Mouse (Mus musculus) mouse trophoblast stem cell (cell line): ENCODE measurements around the gene Tns3.

Experiments used
- in situ Hi-C, 2 experiments: fragments of 300-500 bp; cut with MseI, MboI; formaldehyde crosslinking; loops; 2 replicates in 1 of 2; 3 replicates in 1 of 2; pipeline ENCODE4 v1.15.1; 2025

The Tns3 gene

GRCm38 (mm10) chr11:8664393-8664743 is at the start of gene Tns3:
Gene Tns3 (minus strand): TSS chr11:8664535.
- in situ Hi-C loops: no loop called here

GRCm38 (mm10) chr11:8706246-8707041 is 42.1 kb upstream of the Tns3 start:
- in situ Hi-C loops: no loop called here

- in situ Hi-C loops: no loop called here
These were observed 40.8 kb upstream of the Tns3 start for GRCm38 (mm10) chr11:8705156-8705555.

GRCm38 (mm10) chr11:8703876-8704275 is 39.5 kb upstream of the Tns3 start:
- in situ Hi-C loops: no loop called here

GRCm38 (mm10) chr11:8702532-8702886 is 38.2 kb upstream of the Tns3 start:
- in situ Hi-C loops: no loop called here

- in situ Hi-C loops: no loop called here
These were observed 37.7 kb upstream of the Tns3 start for GRCm38 (mm10) chr11:8701845-8702531.

- in situ Hi-C loops: no loop called here
These were observed 37.1 kb upstream of the Tns3 start for GRCm38 (mm10) chr11:8701400-8701799.

- in situ Hi-C loops: no loop called here
These were observed 36.4 kb upstream of the Tns3 start for GRCm38 (mm10) chr11:8700641-8701221.

GRCm38 (mm10) chr11:8699777-8700176 is 35.4 kb upstream of the Tns3 start:
- in situ Hi-C loops: no loop called here

GRCm38 (mm10) chr11:8697670-8698069 is 33.3 kb upstream of the Tns3 start:
- in situ Hi-C loops: no loop called here

- in situ Hi-C loops: no loop called here
These were observed 29.8 kb upstream of the Tns3 start for GRCm38 (mm10) chr11:8694096-8694495.

GRCm38 (mm10) chr11:8692536-8693471 is 28.5 kb upstream of the Tns3 start:
- in situ Hi-C loops: no loop called here

- in situ Hi-C loops: no loop called here
These were observed 27.8 kb upstream of the Tns3 start for GRCm38 (mm10) chr11:8692162-8692535.

- in situ Hi-C loops: no loop called here
These were observed 27.3 kb upstream of the Tns3 start for GRCm38 (mm10) chr11:8691605-8692004.

GRCm38 (mm10) chr11:8690633-8691032 is 26.3 kb upstream of the Tns3 start:
- in situ Hi-C loops: no loop called here

GRCm38 (mm10) chr11:8689515-8689914 is 25.2 kb upstream of the Tns3 start:
- in situ Hi-C loops: no loop called here

- in situ Hi-C loops: no loop called here
These were observed 24.6 kb upstream of the Tns3 start for GRCm38 (mm10) chr11:8688907-8689306.

- in situ Hi-C loops: no loop called here
These were observed 22.2 kb upstream of the Tns3 start for GRCm38 (mm10) chr11:8686501-8686900.

- in situ Hi-C loops: no loop called here
These were observed 21.7 kb upstream of the Tns3 start for GRCm38 (mm10) chr11:8686061-8686460.

- in situ Hi-C loops: no loop called here
These were observed 20.9 kb upstream of the Tns3 start for GRCm38 (mm10) chr11:8685195-8685594.

- in situ Hi-C loops: no loop called here
These were observed 19.9 kb upstream of the Tns3 start for GRCm38 (mm10) chr11:8684262-8684661.

GRCm38 (mm10) chr11:8681356-8681755 is 17.0 kb upstream of the Tns3 start:
- in situ Hi-C loops: no loop called here
